Mouse (Mus musculus) midbrain, embryonic 11.5 days (tissue): ENCODE results near the gene Fbll1. TPM values are rescaled to one million over a fixed set of nuclear protein-coding genes. Genes with fewer than 3 reads are reported as not detected.
A peak's percentile ranks its signal among the peaks of the same experiment; 100 is the strongest.

Source experiments
- ATAC-seq: fragments of 200-750 bp; cut with Nextera tagmentation; 2 replicates; pipeline ENCODE4 v1.8.0; 2017; ENCODE audit warnings: moderate TSS enrichment, moderate library complexity; ENCODE audit not compliant: low FRiP score
- DNase-seq: peaks from one replicate; pipeline ENCODE4 v3.0.0; 2015; ENCODE audit warnings: low spot score; ENCODE audit errors: missing footprints
- H3K27ac ChIP-seq: fragments of 300-500 bp; sonication (generic); 2 replicates; pipeline ENCODE4 v1.5.1; 2014; ENCODE audit warnings: low read depth, low read length
- H3K27me3 ChIP-seq: fragments of 300-500 bp; sonication (generic); 2 replicates; pipeline ENCODE4 v1.6.1; 2014; ENCODE audit warnings: mild to moderate bottlenecking, low read length, moderate library complexity, mixed read lengths; ENCODE audit not compliant: control insufficient read depth, insufficient read depth
- H3K36me3 ChIP-seq: fragments of 300-500 bp; sonication (generic); 2 replicates; pipeline ENCODE4 v1.6.1; 2014; ENCODE audit warnings: mild to moderate bottlenecking, low read length, moderate library complexity, mixed read lengths; ENCODE audit not compliant: control insufficient read depth, insufficient read depth
- H3K4me1 ChIP-seq: fragments of 300-500 bp; sonication (generic); 2 replicates; pipeline ENCODE4 v1.6.1; 2014; ENCODE audit warnings: low read length; ENCODE audit not compliant: control insufficient read depth, insufficient read depth
- H3K4me2 ChIP-seq: fragments of 300-500 bp; sonication (generic); 2 replicates; pipeline ENCODE4 v1.6.1; 2014; ENCODE audit warnings: mild to moderate bottlenecking, moderate library complexity
- H3K4me3 ChIP-seq: fragments of 300-500 bp; sonication (generic); 2 replicates; pipeline ENCODE4 v1.5.1; 2014; ENCODE audit warnings: low read depth, low read length
- H3K9ac ChIP-seq: fragments of 300-500 bp; sonication (generic); 2 replicates; pipeline ENCODE4 v1.6.1; 2014; ENCODE audit warnings: low read length
- H3K9me3 ChIP-seq: fragments of 300-500 bp; sonication (generic); 2 replicates; pipeline ENCODE4 v1.6.1; 2016; ENCODE audit warnings: low read length; ENCODE audit not compliant: control insufficient read depth
- WGBS: fragments of 180-500 bp; shearing (Covaris S2); extraction: QIAGEN DNeasy Blood & Tissue Kit; methylation state at CpG from one replicate; pipeline ENCODE4 v1.1.7; 2014; 5-methylcytosine and 5-hydroxymethylcytosine counted together
- polyA plus RNA-seq: library from polyadenylated mRNA; unstranded; fragments of >200 nt; fragmentation: Nextera tagmentation; extraction: Ambion mirVana; gene quantifications from 2 replicates; pipeline ENCODE4 v1.2.1, GENCODE M21; 2014

The Fbll1 gene
- polyA plus RNA-seq, 1 experiment from 2014 or later: 3.8 TPM

DNA sequence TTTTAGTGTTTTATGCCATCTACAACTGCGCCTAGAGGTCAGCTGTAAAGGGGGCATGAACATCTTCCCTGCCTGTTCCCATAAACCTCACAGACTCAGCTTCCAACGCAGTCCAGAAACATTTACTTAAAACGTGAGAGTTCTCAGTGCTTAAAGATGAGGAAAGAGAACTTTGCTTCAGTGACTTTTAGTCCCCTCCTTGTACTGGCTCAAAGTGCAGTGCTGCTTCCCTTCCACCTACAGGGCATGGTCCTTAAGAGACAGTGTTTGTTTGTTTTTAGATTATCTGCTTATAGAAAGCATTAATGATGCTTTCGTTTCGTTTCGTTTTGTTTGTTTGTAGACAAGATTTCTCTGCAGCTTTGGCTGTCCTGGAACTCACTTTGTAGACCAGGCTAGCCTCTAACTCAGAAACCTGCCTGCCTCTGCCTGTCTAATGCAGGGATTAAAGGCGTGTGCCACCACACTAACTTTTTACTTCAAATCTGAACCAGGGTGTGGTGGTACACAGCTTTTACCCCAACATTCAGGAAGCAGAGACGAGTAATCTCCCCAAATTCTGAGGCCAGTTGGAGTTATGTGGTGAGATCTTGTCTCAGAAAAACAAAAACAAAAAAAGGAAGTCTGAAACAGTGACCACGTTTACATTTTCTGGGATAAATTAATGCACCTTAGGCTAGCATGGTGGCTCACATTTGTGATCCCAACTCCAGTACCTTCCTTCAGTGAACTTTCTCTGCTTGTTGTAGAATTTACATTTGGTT is 27.8 kb downstream of the Fbll1 start:
- peak overlapping the region; percentile 99 for H3K9ac ChIP-seq
- 75% methylated on average over 9 of the region's 9 CpGs for WGBS
- H3K27ac ChIP-seq: no peak overlapping the region
- H3K27me3 ChIP-seq: no peaks in the 10 kb centered on the region
- peaks cover 9% of the 10 kb centered on the region for H3K4me1 ChIP-seq
- ATAC-seq (no peak), DNase-seq (no peak)
- H3K4me3 ChIP-seq: peak overlapping the region; percentile 96
- no peaks in the 10 kb centered on the region for H3K9me3 ChIP-seq
- H3K36me3 ChIP-seq: peaks cover 2% of the 10 kb centered on the region; the same call in 1 of the 2 replicates
- peak overlapping the region; percentile 85 for H3K4me2 ChIP-seq

- peaks cover 2% of the 10 kb centered on the region; the same call in 1 of the 2 replicates for H3K36me3 ChIP-seq
- peaks cover 9% of the 10 kb centered on the region for H3K4me1 ChIP-seq
- DNase-seq (peak; percentile 97), ATAC-seq (peak; percentile 88)
- H3K9me3 ChIP-seq: no peaks in the 10 kb centered on the region
- peak overlapping the region; percentile 85 for H3K4me2 ChIP-seq
- peak overlapping the region; percentile 96 for H3K4me3 ChIP-seq
- H3K9ac ChIP-seq: peak overlapping the region; percentile 99
- H3K27ac ChIP-seq: peak overlapping the region; percentile 87
- no peaks in the 10 kb centered on the region for H3K27me3 ChIP-seq
- under 1% methylated on average over 38 of the region's 41 CpGs for WGBS
Observed at GRCm38 (mm10) chr11:35769746-35770437, 28.8 kb downstream of the Fbll1 start.

DNA sequence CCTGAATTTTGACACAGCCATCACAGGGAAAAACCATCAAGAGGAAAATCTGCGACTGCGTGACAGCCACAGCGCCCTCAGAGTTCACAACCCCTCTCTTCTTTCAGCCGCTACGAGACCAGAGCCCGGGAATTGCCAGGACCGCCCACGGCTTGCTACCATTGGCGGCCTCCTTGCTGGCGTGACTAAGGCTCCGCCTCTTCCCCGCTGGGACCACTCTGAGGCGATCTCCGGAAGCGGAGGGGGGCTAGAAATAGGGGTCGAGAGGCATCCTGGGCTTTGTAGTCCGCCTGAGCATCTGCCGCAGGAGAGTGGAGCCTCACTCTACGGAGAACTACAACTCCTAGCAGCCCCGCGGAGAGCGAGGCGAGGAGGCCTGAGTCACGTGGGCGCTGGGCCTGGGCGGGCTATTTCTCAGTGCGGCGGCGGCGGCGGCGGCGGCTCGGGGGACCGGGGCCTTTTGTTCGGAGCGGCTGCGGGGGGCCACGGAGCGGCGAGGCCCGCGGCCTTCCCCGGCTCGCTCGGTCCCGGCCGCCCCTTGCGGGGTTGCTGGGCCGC is 29.4 kb downstream of the Fbll1 start, which contains the start of gene Pank3:
Gene Pank3, plus strand, starts transcription at position 297 of the 558 bp plus-strand sequence.
- Histone ChIP-seq H3K9ac (peak within 1 kb of the TSS; percentile 99), H3K27ac (peak within 1 kb of the TSS; percentile 87), H3K9me3 (no peaks in the 10 kb centered on the region), H3K4me3 (peak within 1 kb of the TSS; percentile 96), H3K4me2 (peak within 1 kb of the TSS; percentile 85), H3K4me1 (peaks cover 9% of the 10 kb centered on the region), H3K27me3 (no peaks in the 10 kb centered on the region), H3K36me3 (peaks cover 2% of the 10 kb centered on the region; the same call in 1 of the 2 replicates)
- peak; percentile 99 for ATAC-seq
- peak; percentile 98 for DNase-seq
- WGBS: under 1% methylated on average over 49 of the region's 50 CpGs

- Histone ChIP-seq H3K4me3 (no peak overlapping the region), H3K4me1 (peaks cover 9% of the 10 kb centered on the region), H3K27me3 (no peaks in the 10 kb centered on the region), H3K9ac (no peak overlapping the region), H3K36me3 (no peaks in the 10 kb centered on the region), H3K9me3 (no peaks in the 10 kb centered on the region), H3K27ac (no peak overlapping the region), H3K4me2 (no peak overlapping the region)
- WGBS: 90% methylated on average over 5 of the region's 5 CpGs
- ATAC-seq: no peak
- DNase-seq: no peak
Observed at GRCm38 (mm10) chr11:35766845-35767244, 31.8 kb downstream of the Fbll1 start.

DNA sequence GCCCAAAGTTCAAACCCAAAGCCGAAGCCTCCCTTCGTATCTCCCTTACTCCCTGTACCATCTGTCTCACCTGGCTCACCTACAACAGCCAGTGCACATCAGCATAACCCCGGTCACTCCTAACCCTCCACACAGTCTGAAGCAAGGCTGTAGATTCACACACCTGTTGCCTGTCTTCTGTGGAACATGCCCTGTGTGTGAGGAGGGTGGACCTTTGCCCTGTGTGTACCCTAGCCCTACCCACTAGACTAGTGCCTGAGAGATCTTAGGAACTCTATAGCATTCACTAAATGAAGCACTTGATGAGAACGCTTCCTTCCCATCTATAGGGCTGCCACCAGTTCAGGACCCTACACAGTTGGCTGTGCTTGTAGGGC is 38.1 kb downstream of the Fbll1 start:
- no peak overlapping the region for H3K4me3 ChIP-seq
- WGBS: 84% methylated on average over 4 of the region's 4 CpGs
- no peak overlapping the region for H3K27ac ChIP-seq
- H3K27me3 ChIP-seq: no peaks in the 10 kb centered on the region
- no peaks in the 10 kb centered on the region for H3K4me1 ChIP-seq
- H3K4me2 ChIP-seq: no peak overlapping the region
- no peaks in the 10 kb centered on the region for H3K9me3 ChIP-seq
- H3K36me3 ChIP-seq: no peaks in the 10 kb centered on the region
- H3K9ac ChIP-seq: no peak overlapping the region
- DNase-seq (no peak), ATAC-seq (no peak)

DNA sequence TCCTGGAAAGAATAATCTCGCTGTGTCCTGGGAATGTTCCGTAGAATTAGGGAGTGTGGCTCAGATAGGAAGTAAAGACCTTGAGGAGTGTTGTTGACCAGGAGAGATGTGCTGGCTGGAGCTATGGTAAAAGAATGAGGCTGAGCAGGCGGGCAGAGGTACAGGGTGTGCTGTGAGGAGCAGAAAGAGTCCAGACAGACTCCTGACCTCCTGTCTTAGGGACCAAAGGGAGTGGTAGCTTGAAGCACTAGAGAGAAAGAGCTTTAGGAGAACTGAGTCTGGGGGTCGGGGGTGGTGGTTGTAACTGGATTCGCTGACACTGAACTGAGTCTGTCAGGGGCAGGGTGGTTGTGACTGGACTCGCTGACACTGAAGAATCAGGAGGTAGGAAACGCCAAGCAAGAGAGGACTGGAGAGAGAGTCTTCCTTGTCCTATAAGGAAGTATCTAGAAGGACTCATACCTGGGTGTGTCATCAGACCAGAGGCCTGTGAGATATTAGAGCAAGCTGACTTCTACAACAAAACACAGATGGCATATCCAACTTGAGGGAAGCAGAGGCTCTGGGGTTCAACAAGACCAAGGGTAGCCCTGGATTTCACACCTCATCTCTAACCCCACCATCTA is 38.6 kb downstream of the Fbll1 start:
- ATAC-seq (no peak), DNase-seq (no peak)
- H3K4me2 ChIP-seq: no peak overlapping the region
- no peak overlapping the region for H3K9ac ChIP-seq
- H3K36me3 ChIP-seq: no peaks in the 10 kb centered on the region
- WGBS: 90% methylated on average over 7 of the region's 7 CpGs
- no peak overlapping the region for H3K27ac ChIP-seq
- H3K27me3 ChIP-seq: no peaks in the 10 kb centered on the region
- no peaks in the 10 kb centered on the region for H3K9me3 ChIP-seq
- no peaks in the 10 kb centered on the region for H3K4me1 ChIP-seq
- no peak overlapping the region for H3K4me3 ChIP-seq

- no peak overlapping the region for H3K9ac ChIP-seq
- no peaks in the 10 kb centered on the region for H3K4me1 ChIP-seq
- no peak for DNase-seq
- no peak for ATAC-seq
- no peaks in the 10 kb centered on the region for H3K27me3 ChIP-seq
- H3K27ac ChIP-seq: no peak overlapping the region
- H3K9me3 ChIP-seq: no peaks in the 10 kb centered on the region
- no peak overlapping the region for H3K4me3 ChIP-seq
- H3K36me3 ChIP-seq: no peaks in the 10 kb centered on the region
- no peak overlapping the region for H3K4me2 ChIP-seq
- 86% methylated on average over 11 of the region's 11 CpGs for WGBS
Observed at GRCm38 (mm10) chr11:35756411-35757303, 42.0 kb downstream of the Fbll1 start.

- H3K9me3 ChIP-seq: no peaks in the 10 kb centered on the region
Observed at GRCm38 (mm10) chr11:35755546-35755945, 43.1 kb downstream of the Fbll1 start.

More at GRCm38 (mm10) chr11:35755546-35755945, 43.1 kb downstream of the Fbll1 start:
- WGBS: 67% methylated on average over 6 of the region's 6 CpGs
- H3K27me3 ChIP-seq: no peaks in the 10 kb centered on the region
- H3K4me1 ChIP-seq: no peaks in the 10 kb centered on the region
- no peak overlapping the region for H3K4me2 ChIP-seq
- no peaks in the 10 kb centered on the region for H3K36me3 ChIP-seq
- ATAC-seq: no peak
- no peak for DNase-seq
- no peak overlapping the region for H3K9ac ChIP-seq
- H3K4me3 ChIP-seq: no peak overlapping the region
- H3K27ac ChIP-seq: no peak overlapping the region
